Comparison of ENCODE assay signal across 27 mouse cellular contexts in the genomic region with DNA sequence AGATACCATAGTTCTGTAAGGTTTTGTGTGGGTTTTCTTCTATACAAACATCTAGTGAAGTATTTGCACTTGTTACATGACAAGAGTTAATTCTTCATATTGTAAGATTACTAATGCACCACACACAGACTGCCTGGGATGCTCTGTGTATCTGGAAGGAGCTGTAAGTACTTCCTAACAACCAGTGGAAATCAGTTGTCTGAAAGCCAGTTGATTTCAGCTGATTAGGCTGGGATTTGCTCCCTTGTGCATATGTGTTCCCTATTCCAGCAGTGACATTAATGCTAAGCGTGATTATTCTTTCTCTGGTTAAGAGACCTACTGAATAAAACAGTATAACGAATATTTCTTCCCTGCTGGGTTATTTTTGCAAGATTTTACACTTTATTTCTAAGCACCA. TPM values are rescaled to one million over a fixed set of nuclear protein-coding genes. Genes with fewer than 3 reads are reported as not detected.
DNase-seq lines count a peak whose midpoint lies in the region; ATAC-seq and TF ChIP-seq lines count a peak whose summit lies in the region.
"Had no signal": no experiment of that assay in that cellular context is flagged by ENCODE, and none has a peak within 500 bp of the region (broad histone marks: within the 10 kb centered on the region; RNA-seq: fewer than 3 reads in every experiment).

No protein-coding gene starts in this region.

- no peak for TF ChIP-seq CTCF in forebrain, postnatal 0 days (IDR thresholded peaks at IDR 0.05; ENCODE audit: low read depth)

- no peak overlapping the region for H3K9ac ChIP-seq in embryonic facial prominence, embryonic 13.5 days
- H3K9ac ChIP-seq in forebrain, postnatal 0 days, result no peak overlapping the region
- H3K9ac ChIP-seq in forebrain, embryonic 11.5 days (ENCODE audit: low read length), result no peak overlapping the region
- no peak overlapping the region for H3K9ac ChIP-seq in midbrain, embryonic 14.5 days (replicated peaks; ENCODE audit: low read length)
- H3K9ac ChIP-seq: embryonic facial prominence, embryonic 15.5 days; forebrain, embryonic 15.5 days; heart, embryonic 12.5 days; heart, embryonic 15.5 days; hindbrain, embryonic 13.5 days; intestine, embryonic 15.5 days had no signal

- H3K4me3 ChIP-seq in embryonic facial prominence, embryonic 13.5 days, result no peak overlapping the region
- H3K4me3 ChIP-seq in embryonic facial prominence, embryonic 10.5 days, result no peak overlapping the region
- no peak overlapping the region for H3K4me3 ChIP-seq in forebrain, postnatal 0 days (ENCODE audit: low read depth, low read length)
- no peak overlapping the region for H3K4me3 ChIP-seq in forebrain, embryonic 11.5 days (ENCODE audit: low read depth, low read length)
- H3K4me3 ChIP-seq in midbrain, embryonic 14.5 days (replicated peaks; ENCODE audit: low read depth, low read length), result no peak overlapping the region
- no peak overlapping the region for H3K4me3 ChIP-seq in midbrain, embryonic 10.5 days
- H3K4me3 ChIP-seq: embryonic facial prominence, embryonic 15.5 days; forebrain, embryonic 15.5 days; gastrocnemius, adult 2 months; heart, embryonic 12.5 days; heart, embryonic 15.5 days; hindbrain, embryonic 10.5 days; hindbrain, embryonic 13.5 days; intestine, embryonic 15.5 days had no signal

- H3K9me3 ChIP-seq in embryonic facial prominence, embryonic 13.5 days, result no peaks in the 10 kb centered on the region
- H3K9me3 ChIP-seq in embryonic facial prominence, embryonic 10.5 days, result no peaks in the 10 kb centered on the region
- no peaks in the 10 kb centered on the region for H3K9me3 ChIP-seq in forebrain, postnatal 0 days (ENCODE audit: low read length)
- H3K9me3 ChIP-seq in forebrain, embryonic 11.5 days (ENCODE audit: control insufficient read depth, low read length), result no peaks in the 10 kb centered on the region
- H3K9me3 ChIP-seq in midbrain, embryonic 14.5 days (ENCODE audit: control insufficient read depth, low read length), result no peaks in the 10 kb centered on the region
- H3K9me3 ChIP-seq in midbrain, embryonic 10.5 days (replicated peaks), result no peaks in the 10 kb centered on the region
- H3K9me3 ChIP-seq: embryonic facial prominence, embryonic 15.5 days; forebrain, embryonic 15.5 days; heart, embryonic 12.5 days; heart, embryonic 15.5 days; hindbrain, embryonic 10.5 days; hindbrain, embryonic 13.5 days; intestine, embryonic 15.5 days had no signal

- DNase-seq in embryonic facial prominence, embryonic 10.5 days (ENCODE audit: low spot score), result no peak
- DNase-seq in forebrain, postnatal 0 days, result peak; percentile 21
- no peak for DNase-seq in forebrain, embryonic 11.5 days (ENCODE audit: low spot score)
- DNase-seq in midbrain, embryonic 14.5 days, result peak; percentile 4
- DNase-seq in midbrain, embryonic 10.5 days (ENCODE audit: low spot score), result no peak
- DNase-seq: adrenal gland, postnatal 10 days; adrenal gland, postnatal 36 days; cerebellum, adult 11-12 months; cerebellum, adult 8-10 months; cerebellum, postnatal 36 days; embryo, embryonic 11 days; gastrocnemius, adult 2 months; gastrocnemius, postnatal 14 days; heart, adult 11 months; heart, postnatal 10 days; heart, postnatal 36 days; kidney, adult 11 months had no signal

- no peaks in the 10 kb centered on the region for H3K36me3 ChIP-seq in embryonic facial prominence, embryonic 13.5 days
- no peaks in the 10 kb centered on the region for H3K36me3 ChIP-seq in embryonic facial prominence, embryonic 10.5 days (replicated peaks)
- H3K36me3 ChIP-seq in forebrain, postnatal 0 days (ENCODE audit: insufficient read depth), result no peaks in the 10 kb centered on the region
- no peaks in the 10 kb centered on the region for H3K36me3 ChIP-seq in forebrain, embryonic 11.5 days (ENCODE audit: control insufficient read depth, insufficient read depth, low read length)
- no peaks in the 10 kb centered on the region for H3K36me3 ChIP-seq in midbrain, embryonic 14.5 days (ENCODE audit: control insufficient read depth, insufficient read depth, low read length)
- H3K36me3 ChIP-seq in midbrain, embryonic 10.5 days, result no peaks in the 10 kb centered on the region
- H3K36me3 ChIP-seq: embryonic facial prominence, embryonic 15.5 days; forebrain, embryonic 15.5 days; heart, embryonic 12.5 days; heart, embryonic 15.5 days; hindbrain, embryonic 10.5 days; hindbrain, embryonic 13.5 days; intestine, embryonic 15.5 days had no signal

- no peak overlapping the region for H3K4me2 ChIP-seq in embryonic facial prominence, embryonic 13.5 days
- no peak overlapping the region for H3K4me2 ChIP-seq in forebrain, postnatal 0 days (ENCODE audit: low read depth)
- H3K4me2 ChIP-seq in forebrain, embryonic 11.5 days (ENCODE audit: low read depth, low read length, severe bottlenecking), result no peak overlapping the region
- no peak overlapping the region for H3K4me2 ChIP-seq in midbrain, embryonic 14.5 days (ENCODE audit: low read length)
- H3K4me2 ChIP-seq: embryonic facial prominence, embryonic 15.5 days; forebrain, embryonic 15.5 days; heart, embryonic 12.5 days; heart, embryonic 15.5 days; hindbrain, embryonic 13.5 days; intestine, embryonic 15.5 days had no signal

- H3K27me3 ChIP-seq in embryonic facial prominence, embryonic 13.5 days, result no peaks in the 10 kb centered on the region
- no peaks in the 10 kb centered on the region for H3K27me3 ChIP-seq in embryonic facial prominence, embryonic 10.5 days (replicated peaks; ENCODE audit: low read depth, poor library complexity, severe bottlenecking)
- H3K27me3 ChIP-seq in forebrain, postnatal 0 days (ENCODE audit: insufficient read depth, low read length), result no peaks in the 10 kb centered on the region
- H3K27me3 ChIP-seq in forebrain, embryonic 11.5 days (ENCODE audit: control insufficient read depth, insufficient read depth, low read length), result no peaks in the 10 kb centered on the region
- no peaks in the 10 kb centered on the region for H3K27me3 ChIP-seq in midbrain, embryonic 14.5 days (ENCODE audit: control insufficient read depth, insufficient read depth, low read length)
- no peaks in the 10 kb centered on the region for H3K27me3 ChIP-seq in midbrain, embryonic 10.5 days (ENCODE audit: low read depth, poor library complexity, severe bottlenecking)
- H3K27me3 ChIP-seq: embryonic facial prominence, embryonic 15.5 days; forebrain, embryonic 15.5 days; heart, embryonic 12.5 days; heart, embryonic 15.5 days; hindbrain, embryonic 13.5 days; intestine, embryonic 15.5 days had no signal

- H3K27ac ChIP-seq in embryonic facial prominence, embryonic 13.5 days, result peak overlapping the region; percentile 8; the same call in 1 of the 2 replicates
- H3K27ac ChIP-seq in embryonic facial prominence, embryonic 10.5 days (replicated peaks), result no peak overlapping the region
- H3K27ac ChIP-seq in forebrain, postnatal 0 days (ENCODE audit: low read depth, low read length), result 0 out of 2 replicates have a peak overlapping the region, but pooled peaks have one; percentile 24
- no peak overlapping the region for H3K27ac ChIP-seq in forebrain, embryonic 11.5 days (ENCODE audit: low read depth, low read length)
- no peak overlapping the region for H3K27ac ChIP-seq in midbrain, embryonic 14.5 days (replicated peaks; ENCODE audit: low read depth, low read length)
- no peak overlapping the region for H3K27ac ChIP-seq in midbrain, embryonic 10.5 days (replicated peaks)
- H3K27ac ChIP-seq: embryonic facial prominence, embryonic 15.5 days; forebrain, embryonic 15.5 days; gastrocnemius, adult 2 months; heart, embryonic 15.5 days; hindbrain, embryonic 10.5 days; hindbrain, embryonic 13.5 days; intestine, embryonic 15.5 days had no signal

- H3K4me1 ChIP-seq in embryonic facial prominence, embryonic 13.5 days, result peaks cover 10% of the 10 kb centered on the region
- H3K4me1 ChIP-seq in embryonic facial prominence, embryonic 10.5 days, result peaks cover 14% of the 10 kb centered on the region
- H3K4me1 ChIP-seq in forebrain, postnatal 0 days (ENCODE audit: insufficient read depth), result no peaks in the 10 kb centered on the region
- H3K4me1 ChIP-seq in forebrain, embryonic 11.5 days (replicated peaks; ENCODE audit: control insufficient read depth, insufficient read depth, low read length), result no peaks in the 10 kb centered on the region
- no peaks in the 10 kb centered on the region for H3K4me1 ChIP-seq in midbrain, embryonic 14.5 days (ENCODE audit: control insufficient read depth, insufficient read depth, low read length)
- H3K4me1 ChIP-seq in midbrain, embryonic 10.5 days, result 0 out of 2 replicates have a peak, but pooled peaks cover 4% of the 10 kb centered on the region
- H3K4me1 ChIP-seq: forebrain, embryonic 15.5 days; heart, embryonic 12.5 days; heart, embryonic 15.5 days; hindbrain, embryonic 13.5 days; intestine, embryonic 15.5 days had no signal

- ATAC-seq in embryonic facial prominence, embryonic 13.5 days (ENCODE audit: insufficient number of reproducible peaks, insufficient read depth, low FRiP score, low TSS enrichment, low read depth), result no peak
- ATAC-seq in forebrain, postnatal 0 days, result peak; percentile 37; the same call in 1 of the 2 replicates
- ATAC-seq in forebrain, embryonic 11.5 days (replicated peaks; ENCODE audit: low FRiP score), result no peak
- no peak for ATAC-seq in midbrain, embryonic 14.5 days (ENCODE audit: low FRiP score, low TSS enrichment)
- ATAC-seq: activated CD4-positive, CD25-positive, alpha-beta regulatory T cell, adult 4 months; forebrain, embryonic 15.5 days; hindbrain, embryonic 16.5 days; intestine, embryonic 15.5 days had no signal

- WGBS in embryonic facial prominence, embryonic 13.5 days, result 72% methylated on average over 2 of the region's 2 CpGs
- 77% methylated on average over 2 of the region's 2 CpGs for WGBS in embryonic facial prominence, embryonic 10.5 days
- 41% methylated on average over 2 of the region's 2 CpGs for WGBS in forebrain, postnatal 0 days
- 79% methylated on average over 2 of the region's 2 CpGs for WGBS in forebrain, embryonic 11.5 days
- 72% methylated on average over 2 of the region's 2 CpGs for WGBS in midbrain, embryonic 14.5 days
- 79% methylated on average over 2 of the region's 2 CpGs for WGBS in midbrain, embryonic 10.5 days

RNA-seq across cellular contexts. Expression of a gene that starts 55.8 kb away (rescaled TPM):
- polyA plus RNA-seq in embryonic facial prominence, embryonic 13.5 days (2015; fragmentation: Nextera tagmentation; extraction: Ambion mirVana), result 12.5 and 14.9 TPM in 2 replicates
- 0.63 and 0.77 TPM in 2 replicates for polyA plus RNA-seq in embryonic facial prominence, embryonic 10.5 days (2016; fragmentation: Nextera tagmentation; extraction: Ambion mirVana)
- total RNA-seq in forebrain, postnatal 0 days (2014; rRNA removed), result 42.3 and 48.9 TPM in 2 replicates
- 24.3 and 45.8 TPM in 2 replicates for polyA plus RNA-seq in forebrain, postnatal 0 days (2015; fragmentation: Nextera tagmentation; extraction: Ambion mirVana)
- polyA plus RNA-seq in forebrain, embryonic 11.5 days (2014; fragmentation: Nextera tagmentation; extraction: Ambion mirVana), result 1.9 and 2.2 TPM in 2 replicates
- 2.8 and 3.2 TPM in 2 replicates for polyA plus RNA-seq in midbrain, embryonic 14.5 days (2014; fragmentation: Nextera tagmentation; extraction: Ambion mirVana)
- 0.46 and 0.70 TPM in 2 replicates for polyA plus RNA-seq in midbrain, embryonic 10.5 days (2016; fragmentation: Nextera tagmentation; extraction: Ambion mirVana)
- polyA plus RNA-seq: activated CD4-positive, CD25-positive, alpha-beta regulatory T cell, adult 4 months had no signal

Comparison
In these comparisons a context has a peak if more than half of its experiments do, and no peak if none do; other contexts are left out.
1. H3K27ac ChIP-seq: peak in embryonic facial prominence, embryonic 13.5 days (single experiment) and forebrain, postnatal 0 days (single experiment); none in embryonic facial prominence, embryonic 10.5 days (single experiment), forebrain, embryonic 11.5 days (single experiment), midbrain, embryonic 14.5 days (single experiment) and midbrain, embryonic 10.5 days (single experiment).
2. DNase-seq: peak in forebrain, postnatal 0 days (single experiment) and midbrain, embryonic 14.5 days (single experiment); none in embryonic facial prominence, embryonic 10.5 days (single experiment), forebrain, embryonic 11.5 days (single experiment) and midbrain, embryonic 10.5 days (single experiment).